13 mouse cellular contexts compared by ENCODE assay signal in the genomic region with DNA sequence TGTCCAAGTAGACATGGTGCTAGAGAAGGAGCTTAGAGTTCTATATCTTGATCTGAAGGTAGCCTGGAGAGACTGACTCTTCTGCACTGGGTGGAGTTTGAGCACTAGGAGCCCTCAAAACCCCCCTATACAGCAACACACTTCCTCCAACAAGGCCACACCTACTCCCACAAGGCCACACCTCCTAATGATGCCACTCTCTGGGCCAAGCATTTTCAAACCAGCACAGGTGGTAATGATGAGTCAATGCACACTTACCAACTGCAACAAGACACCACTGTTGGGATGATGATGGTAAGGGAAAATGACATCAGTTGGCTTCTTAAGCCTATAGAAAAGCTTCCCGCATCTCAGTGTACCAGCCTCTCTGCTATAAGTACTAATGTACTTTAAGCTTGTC.
"Had no signal": no experiment of that assay in that cellular context is flagged by ENCODE, and none has a peak within 500 bp of the region (broad histone marks: within the 10 kb centered on the region; RNA-seq: fewer than 3 reads in every experiment).

No protein-coding gene starts in this region.

- DNase-seq: kidney, adult 2 months; kidney, postnatal 25 days; layer of hippocampus, postnatal 36 days; left cerebral cortex, postnatal 4 days; liver; lung, adult 18-20 months; lung, postnatal 10 days; lung, postnatal 36 days; thymus, adult 2 months; thymus, postnatal 14 days; thymus, postnatal 4 days had no signal

- ATAC-seq: liver, embryonic 12.5 days; midbrain, embryonic 15.5 days had no signal
